Mouse (Mus musculus): Measurements from ENCODE around the gene Smim22.

GRCm38 (mm10) chr16:5012036-5013005 lies 5.2 kb downstream of the Smim22 start:
- TF ChIP-seq POLR2A (IDR thresholded peaks at IDR 0.05; ENCODE audit: low read depth, low read length): no peak
- no peak for TF ChIP-seq CTCF (IDR thresholded peaks at IDR 0.05; ENCODE audit: borderline replicate concordance, insufficient read depth, low read length)
